Mouse (Mus musculus): ENCODE measurements around the gene Mysm1. TPM values are rescaled to one million over a fixed set of nuclear protein-coding genes. Genes with fewer than 3 reads are reported as not detected.

Gene Mysm1
- polyA plus RNA-seq, 2 experiments, result 21.4 to 25.2 TPM

DNA sequence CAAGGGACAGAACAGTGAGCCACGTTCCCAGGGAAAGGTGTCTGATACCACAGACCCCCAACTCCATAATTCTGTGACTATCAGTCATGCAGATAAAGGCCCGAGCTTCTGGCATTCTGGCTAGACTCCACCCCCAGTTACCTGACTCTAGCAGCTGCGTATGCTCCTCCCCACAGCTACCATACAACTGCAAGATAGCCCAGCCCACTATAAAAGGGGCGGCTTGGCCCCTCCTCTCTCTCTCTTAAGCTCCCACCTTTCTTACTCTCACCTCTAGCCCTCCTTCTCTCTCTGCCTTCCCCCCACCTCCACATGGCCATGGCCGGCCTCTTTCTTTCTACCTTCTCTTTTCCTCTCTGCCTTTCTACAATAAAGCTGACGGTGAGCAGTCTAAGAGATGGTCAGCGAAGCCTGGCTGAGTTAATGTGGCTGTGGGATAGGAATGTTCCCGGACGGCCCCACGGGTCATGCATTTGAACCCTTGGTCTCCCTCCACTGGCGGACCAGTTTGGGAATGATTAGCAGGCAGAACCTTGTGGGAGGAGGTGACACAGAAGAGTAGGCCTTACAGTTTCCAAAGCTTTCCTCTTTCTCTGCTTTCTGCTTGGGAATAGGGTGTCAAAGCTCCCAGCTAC lies 37.6 kb downstream of the Mysm1 start:
- peaks cover 46% of the 10 kb centered on the region for H3K36me3 ChIP-seq (ENCODE audit: control insufficient read depth, insufficient read depth, low read length)
- DNase-seq (ENCODE audit: low spot score) (no peak), ATAC-seq (ENCODE audit: low FRiP score, low read depth) (no peak)
- WGBS, result 76% methylated on average over 11 of the region's 11 CpGs
- no peaks in the 10 kb centered on the region for H3K27me3 ChIP-seq (ENCODE audit: control insufficient read depth, insufficient read depth, low read length)
- no peaks in the 10 kb centered on the region for H3K9me3 ChIP-seq (ENCODE audit: control insufficient read depth, low read length)
- H3K4me1 ChIP-seq (ENCODE audit: control insufficient read depth, insufficient read depth, low read length), result no peaks in the 10 kb centered on the region
- H3K4me3 ChIP-seq (replicated peaks; ENCODE audit: low read length), result no peak overlapping the region
- no peak overlapping the region for H3K4me2 ChIP-seq (replicated peaks; ENCODE audit: low read depth, low read length, severe bottlenecking)
- H3K9ac ChIP-seq (ENCODE audit: low read depth, low read length, severe bottlenecking), result no peak overlapping the region
- no peak for TF ChIP-seq POLR2A (IDR thresholded peaks at IDR 0.05; ENCODE audit: borderline replicate concordance, extremely low read depth, insufficient read depth, insufficient read length)
- H3K27ac ChIP-seq (replicated peaks; ENCODE audit: low read depth, low read length), result no peak overlapping the region

DNA sequence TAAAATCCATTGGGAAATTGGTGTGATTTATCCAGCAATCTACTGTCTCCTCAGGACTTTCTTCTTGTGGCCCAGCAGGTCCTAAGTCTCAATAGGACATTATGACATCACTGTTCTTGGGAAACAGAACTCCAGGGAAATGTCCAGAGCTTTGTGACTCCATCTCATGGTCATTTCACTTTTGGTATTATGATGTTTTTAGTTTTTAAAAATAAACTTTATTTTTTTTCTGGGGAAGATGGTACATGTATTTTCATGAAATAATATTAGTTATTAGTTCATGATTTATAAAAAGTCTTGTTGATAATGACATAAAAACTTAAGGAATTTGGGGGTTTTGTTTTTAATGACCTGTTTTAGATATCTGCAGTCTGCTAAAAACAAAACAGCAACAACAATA lies 50.2 kb downstream of the Mysm1 start, which contains the start of gene Eqtn:
Eqtn (minus strand) TSS at position 101 of the 400 bp plus-strand sequence.
- no peak within 1 kb of the TSS for H3K27ac ChIP-seq (replicated peaks; ENCODE audit: low read depth, low read length)
- ATAC-seq (ENCODE audit: low FRiP score, low read depth) (no peak), DNase-seq (ENCODE audit: low spot score) (no peak)
- H3K9ac ChIP-seq (ENCODE audit: low read depth, low read length, severe bottlenecking), result no peak within 1 kb of the TSS
- no peaks in the 10 kb centered on the region for H3K4me1 ChIP-seq (ENCODE audit: control insufficient read depth, insufficient read depth, low read length)
- no peaks in the 10 kb centered on the region for H3K9me3 ChIP-seq (ENCODE audit: control insufficient read depth, low read length)
- no peak within 1 kb of the TSS for H3K4me3 ChIP-seq (replicated peaks; ENCODE audit: low read length)
- no peak within 1 kb of the TSS for H3K4me2 ChIP-seq (replicated peaks; ENCODE audit: low read depth, low read length, severe bottlenecking)
- TF ChIP-seq POLR2A (IDR thresholded peaks at IDR 0.05; ENCODE audit: borderline replicate concordance, extremely low read depth, insufficient read depth, insufficient read length), result no peak
- H3K36me3 ChIP-seq (ENCODE audit: control insufficient read depth, insufficient read depth, low read length), result no peaks in the 10 kb centered on the region
- H3K27me3 ChIP-seq (ENCODE audit: control insufficient read depth, insufficient read depth, low read length), result no peaks in the 10 kb centered on the region

DNA sequence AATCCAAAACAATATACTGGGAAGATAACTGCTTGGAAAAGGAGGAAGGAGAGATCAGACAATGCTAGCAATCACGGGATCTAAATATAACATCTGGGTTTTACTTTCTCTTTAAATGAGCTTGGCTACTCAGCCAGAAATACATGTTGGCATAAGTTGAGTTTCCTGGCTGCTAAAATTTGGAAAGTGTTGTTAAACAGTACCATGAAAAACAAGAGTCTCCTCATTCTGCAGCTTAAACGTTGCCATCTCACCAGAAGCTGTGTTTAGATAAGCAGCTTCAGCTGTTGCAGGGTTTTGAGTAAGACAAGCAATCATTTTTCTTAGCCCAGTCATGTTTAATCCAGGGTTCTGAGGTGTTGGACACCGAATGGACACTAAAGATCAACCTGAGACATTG lies 77.1 kb downstream of the Mysm1 start:
- H3K9me3 ChIP-seq (ENCODE audit: control insufficient read depth, low read length), result no peaks in the 10 kb centered on the region
- 73% methylated on average over 3 of the region's 3 CpGs for WGBS
- H3K4me2 ChIP-seq (replicated peaks; ENCODE audit: low read depth, low read length, severe bottlenecking), result no peak overlapping the region
- no peak for TF ChIP-seq POLR2A (IDR thresholded peaks at IDR 0.05; ENCODE audit: borderline replicate concordance, extremely low read depth, insufficient read depth, insufficient read length)
- no peak overlapping the region for H3K27ac ChIP-seq (replicated peaks; ENCODE audit: low read depth, low read length)
- no peak overlapping the region for H3K9ac ChIP-seq (ENCODE audit: low read depth, low read length, severe bottlenecking)
- no peaks in the 10 kb centered on the region for H3K4me1 ChIP-seq (ENCODE audit: control insufficient read depth, insufficient read depth, low read length)
- DNase-seq (ENCODE audit: low spot score) (no peak), ATAC-seq (ENCODE audit: low FRiP score, low read depth) (no peak)
- H3K27me3 ChIP-seq (ENCODE audit: control insufficient read depth, insufficient read depth, low read length), result no peaks in the 10 kb centered on the region
- H3K4me3 ChIP-seq (replicated peaks; ENCODE audit: low read length), result no peak overlapping the region
- H3K36me3 ChIP-seq (ENCODE audit: control insufficient read depth, insufficient read depth, low read length), result no peaks in the 10 kb centered on the region

DNA sequence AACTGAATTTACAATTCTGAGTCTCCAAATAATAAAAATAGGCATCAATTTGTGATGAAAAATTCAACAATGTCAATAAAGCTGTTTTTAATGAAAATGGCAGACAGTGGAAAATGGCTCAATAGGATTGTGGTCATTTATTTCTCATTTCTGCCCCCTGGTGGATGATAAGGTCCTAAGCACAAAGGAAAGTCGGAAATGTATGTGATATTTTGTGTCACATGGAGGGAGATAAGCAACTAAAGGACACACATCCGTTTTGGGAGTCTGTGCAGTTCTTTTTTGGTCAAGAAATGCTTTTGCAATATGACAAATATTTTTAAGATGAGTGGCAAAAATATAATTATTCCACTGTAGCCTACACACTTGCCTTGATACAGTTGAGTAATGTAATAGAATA lies 78.2 kb downstream of the Mysm1 start:
- H3K4me2 ChIP-seq (replicated peaks; ENCODE audit: low read depth, low read length, severe bottlenecking), result no peak overlapping the region
- ATAC-seq (ENCODE audit: low FRiP score, low read depth) (no peak), DNase-seq (ENCODE audit: low spot score) (peak; percentile 43)
- no peak overlapping the region for H3K9ac ChIP-seq (ENCODE audit: low read depth, low read length, severe bottlenecking)
- no peak for TF ChIP-seq POLR2A (IDR thresholded peaks at IDR 0.05; ENCODE audit: borderline replicate concordance, extremely low read depth, insufficient read depth, insufficient read length)
- no peak overlapping the region for H3K4me3 ChIP-seq (replicated peaks; ENCODE audit: low read length)
- no peak overlapping the region for H3K27ac ChIP-seq (replicated peaks; ENCODE audit: low read depth, low read length)
- H3K36me3 ChIP-seq (ENCODE audit: control insufficient read depth, insufficient read depth, low read length), result no peaks in the 10 kb centered on the region
- 20% methylated on average over 2 of the region's 2 CpGs for WGBS
- H3K9me3 ChIP-seq (ENCODE audit: control insufficient read depth, low read length), result no peaks in the 10 kb centered on the region
- H3K4me1 ChIP-seq (ENCODE audit: control insufficient read depth, insufficient read depth, low read length), result no peaks in the 10 kb centered on the region
- H3K27me3 ChIP-seq (ENCODE audit: control insufficient read depth, insufficient read depth, low read length), result no peaks in the 10 kb centered on the region

Other genes starting within 250 kb of the Mysm1 start
- 8.4 and 10.2 TPM in 2 replicates for gene Tek, start 239.8 kb downstream of the Mysm1 start, polyA plus RNA-seq (2012; rRNA removed)
- 15.6 and 15.7 TPM in 2 replicates for gene Tek, start 239.8 kb downstream of the Mysm1 start, polyA plus RNA-seq (2014; fragmentation: Nextera tagmentation; extraction: Ambion mirVana)
- gene Eqtn, start 50.3 kb downstream of the Mysm1 start, polyA plus RNA-seq (2012; rRNA removed), result 0.40 and 0.47 TPM in 2 replicates
- not detected in 2 replicates for gene Eqtn, start 50.3 kb downstream of the Mysm1 start, polyA plus RNA-seq (2014; fragmentation: Nextera tagmentation; extraction: Ambion mirVana)
- gene Jun, start 73.1 kb upstream of the Mysm1 start, polyA plus RNA-seq (2012; rRNA removed), result 65.3 and 91.6 TPM in 2 replicates
- gene Jun, start 73.1 kb upstream of the Mysm1 start, polyA plus RNA-seq (2014; fragmentation: Nextera tagmentation; extraction: Ambion mirVana), result 50.6 and 56.2 TPM in 2 replicates

Data from limb, embryonic 14.5 days (tissue).